Mouse (Mus musculus) megakaryocyte progenitor cell, adult 5-6 weeks (primary cell): Measurements from ENCODE around the gene Lingo2. TPM values are rescaled to one million over a fixed set of nuclear protein-coding genes. Genes with fewer than 3 reads are reported as not detected.
A peak's percentile ranks its signal among the peaks of the same experiment; 100 is the strongest.

Experiments
- ATAC-seq: replicated peaks from 2 replicates; pipeline ENCODE4 v1.8.0; 2016; ENCODE audit warnings: mild to moderate bottlenecking, moderate TSS enrichment, inconsistent platforms; ENCODE audit not compliant: poor library complexity
- total RNA-seq, 2 experiments: library from RNA; stranded (forward) in 1 of 2; stranded (reverse) in 1 of 2; fragments of 157-497, 149-512 nt in 1 of 2; fragments of 200-1000 nt in 1 of 2; gene quantifications; 2 replicates each; pipeline versions ENCODE4 v1.2.3 to v1.2.4; 2015 to 2017

The Lingo2 gene
- total RNA-seq (2015): not detected in 2 replicates
- not detected in 2 replicates for total RNA-seq (2017)

- ATAC-seq: peak; percentile 8; the same call in 1 of the 2 replicates
These were observed at the start of gene Lingo2 for GRCm38 (mm10) chr4:36951150-36951954. Gene Lingo2 (minus strand): TSS chr4:36951747.

- no peak for ATAC-seq
These were observed 21.8 kb upstream of the Lingo2 start for GRCm38 (mm10) chr4:36973358-36973757.

- peak; percentile 35; the same call in 1 of the 2 replicates for ATAC-seq
These were observed 1.2 kb upstream of the Lingo2 start for GRCm38 (mm10) chr4:36952431-36953429.

- no peak for ATAC-seq
These were observed 338 bp upstream of the Lingo2 start for GRCm38 (mm10) chr4:36951955-36952215.

- no peak for ATAC-seq
These were observed 777 bp downstream of the Lingo2 start for GRCm38 (mm10) chr4:36950790-36951149.

GRCm38 (mm10) chr4:36950021-36950751 is 1.4 kb downstream of the Lingo2 start:
- ATAC-seq: peak; percentile 90

GRCm38 (mm10) chr4:36890810-36891209 is 60.7 kb downstream of the Lingo2 start:
- no peak for ATAC-seq

- ATAC-seq: no peak
These were observed 61.2 kb downstream of the Lingo2 start for GRCm38 (mm10) chr4:36890365-36890764.

GRCm38 (mm10) chr4:36874781-36875180 is 76.8 kb downstream of the Lingo2 start:
- no peak for ATAC-seq

- no peak for ATAC-seq
These were observed 126.6 kb downstream of the Lingo2 start for GRCm38 (mm10) chr4:36824982-36825381.

GRCm38 (mm10) chr4:36821914-36822313 is 129.6 kb downstream of the Lingo2 start:
- no peak for ATAC-seq

- 0 out of 2 replicates have a peak, but pooled peaks have one; percentile 14 for ATAC-seq
These were observed 176.5 kb downstream of the Lingo2 start for GRCm38 (mm10) chr4:36775088-36775487.

- no peak for ATAC-seq
These were observed 220.9 kb downstream of the Lingo2 start for GRCm38 (mm10) chr4:36730691-36731090.

GRCm38 (mm10) chr4:36716411-36716810 is 235.1 kb downstream of the Lingo2 start:
- ATAC-seq: no peak

- ATAC-seq: no peak
These were observed 252.7 kb downstream of the Lingo2 start for GRCm38 (mm10) chr4:36698888-36699287.

GRCm38 (mm10) chr4:36696810-36697209 is 254.7 kb downstream of the Lingo2 start:
- peak; percentile 57 for ATAC-seq

GRCm38 (mm10) chr4:36659920-36660319 is 291.6 kb downstream of the Lingo2 start:
- ATAC-seq: no peak

- ATAC-seq: no peak
These were observed 303.8 kb downstream of the Lingo2 start for GRCm38 (mm10) chr4:36647753-36648152.

GRCm38 (mm10) chr4:36635666-36636065 is 315.9 kb downstream of the Lingo2 start:
- ATAC-seq: no peak

GRCm38 (mm10) chr4:36576801-36577200 is 374.7 kb downstream of the Lingo2 start:
- no peak for ATAC-seq

GRCm38 (mm10) chr4:36576256-36576655 is 375.3 kb downstream of the Lingo2 start:
- ATAC-seq: no peak
